Mouse (Mus musculus) hindbrain, embryonic 12.5 days (tissue): ENCODE measurements around the gene Slc35a3. TPM values are rescaled to one million over a fixed set of nuclear protein-coding genes. Genes with fewer than 3 reads are reported as not detected.

Experiments used
- ATAC-seq: fragments of 200-750 bp; cut with Nextera tagmentation; 2 replicates; pipeline ENCODE4 v1.8.0; 2017; ENCODE audit warnings: moderate TSS enrichment; ENCODE audit not compliant: low FRiP score
- H3K27ac ChIP-seq: fragments of 300-500 bp; sonication (generic); 2 replicates; pipeline ENCODE4 v1.5.1; 2016; ENCODE audit warnings: mild to moderate bottlenecking
- H3K27me3 ChIP-seq: fragments of 300-500 bp; sonication (generic); 2 replicates; pipeline ENCODE4 v1.6.1; 2016; ENCODE audit warnings: mild to moderate bottlenecking
- H3K36me3 ChIP-seq: fragments of 300-500 bp; sonication (generic); 2 replicates; pipeline ENCODE4 v1.6.1; 2016; ENCODE audit warnings: mild to moderate bottlenecking
- H3K4me1 ChIP-seq: fragments of 300-500 bp; sonication (generic); 2 replicates; pipeline ENCODE4 v1.6.1; 2016
- H3K4me2 ChIP-seq: fragments of 300-500 bp; sonication (generic); replicated peaks from 2 replicates; pipeline ENCODE4 v1.6.1; 2016; ENCODE audit warnings: mild to moderate bottlenecking
- H3K4me3 ChIP-seq: fragments of 300-500 bp; sonication (generic); 2 replicates; pipeline ENCODE4 v1.5.1; 2016; ENCODE audit warnings: mild to moderate bottlenecking
- H3K9ac ChIP-seq: fragments of 300-500 bp; sonication (generic); 2 replicates; pipeline ENCODE4 v1.6.1; 2016; ENCODE audit warnings: mild to moderate bottlenecking, moderate library complexity
- H3K9me3 ChIP-seq: fragments of 300-500 bp; sonication (generic); replicated peaks from 2 replicates; pipeline ENCODE4 v1.6.1; 2016; ENCODE audit warnings: mild to moderate bottlenecking
- WGBS: fragments of 180-500 bp; shearing (Covaris S2); methylation state at CpG from one replicate; pipeline ENCODE4 v1.1.7; 2016; 5-methylcytosine and 5-hydroxymethylcytosine counted together
- polyA plus RNA-seq: library from polyadenylated mRNA; unstranded; fragments of >200 nt; fragmentation: Nextera tagmentation; extraction: Ambion mirVana; gene quantifications from 2 replicates; pipeline ENCODE4 v1.2.1, GENCODE M21; 2016

Slc35a3 gene
- polyA plus RNA-seq, 1 experiment from 2014 or later, result 10.7 TPM

DNA sequence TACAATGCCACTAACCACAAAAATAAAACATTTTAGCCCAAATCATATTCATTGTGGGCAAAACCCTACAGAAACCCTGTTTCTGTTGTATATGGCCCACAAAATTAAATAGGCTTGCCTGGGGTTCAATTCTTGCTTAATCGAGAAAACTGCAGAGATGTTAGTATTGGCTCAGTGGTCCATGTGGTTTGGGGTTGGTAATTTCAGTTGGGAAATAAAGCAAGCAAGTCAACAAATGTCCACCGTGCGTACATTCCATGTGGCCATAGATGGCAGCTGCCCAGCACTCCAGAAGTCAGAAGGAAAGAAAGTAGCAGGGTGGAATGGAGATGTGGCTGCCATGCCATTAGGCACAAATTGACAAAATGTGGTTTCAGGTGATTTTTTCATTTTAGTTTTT lies 79.7 kb downstream of the Slc35a3 start:
- H3K9me3 ChIP-seq, result no peaks in the 10 kb centered on the region
- no peak overlapping the region for H3K4me3 ChIP-seq
- H3K4me1 ChIP-seq, result no peaks in the 10 kb centered on the region
- no peak overlapping the region for H3K27ac ChIP-seq
- H3K36me3 ChIP-seq, result peaks cover 64% of the 10 kb centered on the region
- H3K4me2 ChIP-seq, result no peak overlapping the region
- ATAC-seq, result no peak
- no peak overlapping the region for H3K9ac ChIP-seq
- no peaks in the 10 kb centered on the region for H3K27me3 ChIP-seq
- 93% methylated on average over 3 of the region's 3 CpGs for WGBS

- H3K4me1 ChIP-seq, result no peaks in the 10 kb centered on the region
- H3K27ac ChIP-seq, result no peak overlapping the region
- H3K27me3 ChIP-seq, result no peaks in the 10 kb centered on the region
- H3K4me3 ChIP-seq, result no peak overlapping the region
- H3K9me3 ChIP-seq, result no peaks in the 10 kb centered on the region
- 84% methylated on average over 1 of the region's 1 CpGs for WGBS
- H3K4me2 ChIP-seq, result no peak overlapping the region
- ATAC-seq, result no peak
- peaks cover 57% of the 10 kb centered on the region for H3K36me3 ChIP-seq
- H3K9ac ChIP-seq, result no peak overlapping the region
Observed at GRCm38 (mm10) chr3:116631459-116631858, 81.2 kb downstream of the Slc35a3 start.

GRCm38 (mm10) chr3:116622641-116623040 lies 90.0 kb downstream of the Slc35a3 start:
- Histone ChIP-seq H3K4me3 (no peak overlapping the region), H3K9ac (no peak overlapping the region), H3K4me2 (no peak overlapping the region), H3K27me3 (no peaks in the 10 kb centered on the region), H3K9me3 (no peaks in the 10 kb centered on the region; the same call in 1 of the 2 replicates), H3K27ac (no peak overlapping the region), H3K36me3 (peaks cover 43% of the 10 kb centered on the region), H3K4me1 (no peaks in the 10 kb centered on the region)
- 97% methylated on average over 7 of the region's 7 CpGs for WGBS
- ATAC-seq, result no peak

DNA sequence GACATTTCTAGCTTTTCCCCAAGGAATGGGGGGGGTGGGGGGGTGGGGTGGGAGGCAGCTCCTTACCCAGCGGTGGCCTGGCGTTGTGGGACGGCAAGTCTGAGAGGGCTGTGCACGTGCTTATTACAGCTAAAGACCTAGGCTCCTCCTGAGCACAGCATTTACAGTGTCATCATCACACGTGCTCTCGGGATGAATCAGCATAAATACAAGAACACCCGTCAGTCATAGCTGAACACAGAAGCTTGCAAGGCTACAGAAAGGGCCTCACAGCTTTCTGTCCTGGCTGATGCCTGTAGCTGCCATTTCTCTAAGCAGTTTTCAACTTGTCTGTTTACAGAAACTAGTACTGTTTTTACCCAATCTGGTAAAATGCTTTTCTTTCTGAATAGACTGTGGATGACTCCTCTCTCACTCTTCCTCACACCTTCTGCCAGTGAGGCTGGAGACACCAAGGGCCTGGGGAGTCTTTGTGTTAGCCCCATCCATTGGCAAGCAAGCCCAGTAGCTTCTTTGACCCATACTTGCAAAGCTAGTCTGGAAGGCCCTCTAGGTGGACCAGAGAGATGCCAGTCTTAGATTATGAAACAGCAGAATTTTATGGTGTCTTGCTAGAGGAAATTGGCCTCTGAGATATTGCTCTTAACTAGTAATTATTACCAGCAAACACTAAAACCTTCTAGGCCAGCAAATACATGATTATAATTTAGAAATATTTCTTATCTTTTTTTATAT lies 91.8 kb downstream of the Slc35a3 start:
- Histone ChIP-seq H3K4me2 (no peak overlapping the region), H3K36me3 (peaks cover 39% of the 10 kb centered on the region), H3K27ac (no peak overlapping the region), H3K9me3 (no peaks in the 10 kb centered on the region; the same call in 1 of the 2 replicates), H3K4me1 (no peaks in the 10 kb centered on the region), H3K4me3 (no peak overlapping the region), H3K27me3 (no peaks in the 10 kb centered on the region), H3K9ac (no peak overlapping the region)
- WGBS, result 94% methylated on average over 7 of the region's 7 CpGs
- ATAC-seq, result no peak

Other genes starting within 250 kb of the Slc35a3 start
- gene Rtca, start 204.6 kb downstream of the Slc35a3 start, polyA plus RNA-seq, result 102 and 104 TPM in 2 replicates
- gene Dbt, start 199.8 kb downstream of the Slc35a3 start, polyA plus RNA-seq, result 14.8 and 15.1 TPM in 2 replicates
- 0.50 and 0.93 TPM in 2 replicates for gene Lrrc39, start 149.9 kb downstream of the Slc35a3 start, polyA plus RNA-seq
- gene Sass6, start 117.8 kb downstream of the Slc35a3 start, polyA plus RNA-seq, result 29.5 and 34.0 TPM in 2 replicates
- 29.5 and 34.5 TPM in 2 replicates for gene Trmt13, start 98.2 kb downstream of the Slc35a3 start, polyA plus RNA-seq
- 72.8 and 77.1 TPM in 2 replicates for gene Mfsd14a, start 50.2 kb downstream of the Slc35a3 start, polyA plus RNA-seq
- not detected in 2 replicates for gene Gm43191, start 31.6 kb downstream of the Slc35a3 start, polyA plus RNA-seq
- gene Agl, start 95.3 kb upstream of the Slc35a3 start, polyA plus RNA-seq, result 18.6 and 21.0 TPM in 2 replicates
- 6.0 and 10.2 TPM in 2 replicates for gene Frrs1, start 146.6 kb upstream of the Slc35a3 start, polyA plus RNA-seq